Mouse (Mus musculus) intestine, postnatal 0 days (tissue): ENCODE results near the gene Cbln4. TPM values are rescaled to one million over a fixed set of nuclear protein-coding genes. Genes with fewer than 3 reads are reported as not detected.

Source experiments
- ATAC-seq: fragments of 200-750 bp; cut with Nextera tagmentation; 2 replicates; pipeline ENCODE4 v1.8.0; 2017; ENCODE audit warnings: mild to moderate bottlenecking, moderate TSS enrichment, moderate library complexity
- H3K27ac ChIP-seq: fragments of 300-500 bp; sonication (generic); 2 replicates; pipeline ENCODE4 v1.5.1; 2014; ENCODE audit warnings: mild to moderate bottlenecking, low read depth, low read length, moderate library complexity
- H3K27me3 ChIP-seq: fragments of 300-500 bp; sonication (generic); replicated peaks from 2 replicates; pipeline ENCODE4 v1.6.1; 2014; ENCODE audit warnings: low read length, mixed read lengths; ENCODE audit not compliant: control insufficient read depth, insufficient read depth
- H3K36me3 ChIP-seq: fragments of 300-500 bp; sonication (generic); 2 replicates; pipeline ENCODE4 v1.6.1; 2014; ENCODE audit warnings: mild to moderate bottlenecking, moderate library complexity; ENCODE audit not compliant: control insufficient read depth, insufficient read depth
- H3K4me1 ChIP-seq: fragments of 300-500 bp; sonication (generic); replicated peaks from 2 replicates; pipeline ENCODE4 v1.6.1; 2014; ENCODE audit warnings: antibody characterized with exemption, low read length, mixed read lengths; ENCODE audit not compliant: control insufficient read depth, insufficient read depth
- H3K4me2 ChIP-seq: fragments of 300-500 bp; sonication (generic); replicated peaks from 2 replicates; pipeline ENCODE4 v1.6.1; 2014; ENCODE audit warnings: low read depth, mild to moderate bottlenecking, moderate library complexity
- H3K4me3 ChIP-seq: fragments of 300-500 bp; sonication (generic); 2 replicates; pipeline ENCODE4 v1.5.1; 2014; ENCODE audit warnings: low read depth, low read length
- H3K9ac ChIP-seq: fragments of 300-500 bp; sonication (generic); 2 replicates; pipeline ENCODE4 v1.6.1; 2014; ENCODE audit warnings: mild to moderate bottlenecking, low read depth, low read length
- H3K9me3 ChIP-seq: fragments of 300-500 bp; sonication (generic); 2 replicates; pipeline ENCODE4 v1.6.1; 2016; ENCODE audit warnings: mixed run types; ENCODE audit not compliant: control insufficient read depth
- CTCF ChIP-seq: sonication (generic); IDR thresholded peaks from 2 replicates; pipeline ENCODE4 v1.5.1; 2016; ENCODE audit warnings: low read depth, mild to moderate bottlenecking, control low read depth, antibody characterized with exemption, moderate library complexity
- WGBS: fragments of 180-500 bp; shearing (Covaris S2); extraction: QIAGEN DNeasy Blood & Tissue Kit; methylation state at CpG from one replicate; pipeline ENCODE4 v1.1.7; 2014; 5-methylcytosine and 5-hydroxymethylcytosine counted together
- polyA plus RNA-seq: library from polyadenylated mRNA; unstranded; fragments of >200 nt; fragmentation: Nextera tagmentation; extraction: Ambion mirVana; gene quantifications from 2 replicates; pipeline ENCODE4 v1.2.1, GENCODE M21; 2015

The Cbln4 gene
- polyA plus RNA-seq, result 0.29 and 0.33 TPM in 2 replicates

GRCm38 (mm10) chr2:172043235-172043610, at the start of gene Cbln4:
TSS of gene Cbln4 (minus strand) at chr2:172043466.
- TF ChIP-seq CTCF, result no peak
- Histone ChIP-seq H3K27me3 (peaks cover 29% of the 10 kb centered on the region), H3K4me1 (no peaks in the 10 kb centered on the region), H3K27ac (no peak within 1 kb of the TSS), H3K9ac (no peak within 1 kb of the TSS), H3K4me2 (peak within 1 kb of the TSS; percentile 17; the same call in 1 of the 2 replicates), H3K9me3 (no peaks in the 10 kb centered on the region), H3K36me3 (no peaks in the 10 kb centered on the region), H3K4me3 (no peak within 1 kb of the TSS)
- WGBS, result under 1% methylated on average over 23 of the region's 23 CpGs
- no peak for ATAC-seq

- no peak for TF ChIP-seq CTCF
- Histone ChIP-seq H3K4me1 (no peaks in the 10 kb centered on the region), H3K36me3 (no peaks in the 10 kb centered on the region), H3K4me2 (no peak overlapping the region), H3K4me3 (no peak overlapping the region), H3K9me3 (no peaks in the 10 kb centered on the region), H3K9ac (no peak overlapping the region), H3K27ac (no peak overlapping the region), H3K27me3 (no peaks in the 10 kb centered on the region)
- no peak for ATAC-seq
- WGBS, result 34% methylated on average over 3 of the region's 3 CpGs
These were observed 35.3 kb upstream of the Cbln4 start for GRCm38 (mm10) chr2:172078596-172078995.

GRCm38 (mm10) chr2:172076295-172076694, 33.0 kb upstream of the Cbln4 start:
- WGBS, result 89% methylated on average over 5 of the region's 5 CpGs
- H3K4me1 ChIP-seq, result no peaks in the 10 kb centered on the region
- no peak overlapping the region for H3K4me3 ChIP-seq
- H3K9me3 ChIP-seq, result no peaks in the 10 kb centered on the region
- H3K27ac ChIP-seq, result no peak overlapping the region
- no peak for TF ChIP-seq CTCF
- no peak overlapping the region for H3K4me2 ChIP-seq
- H3K36me3 ChIP-seq, result no peaks in the 10 kb centered on the region
- no peak for ATAC-seq
- H3K9ac ChIP-seq, result no peak overlapping the region
- H3K27me3 ChIP-seq, result no peaks in the 10 kb centered on the region

GRCm38 (mm10) chr2:172062876-172063275, 19.6 kb upstream of the Cbln4 start:
- WGBS, result 59% methylated on average over 7 of the region's 7 CpGs
- no peak for ATAC-seq
- Histone ChIP-seq H3K4me2 (no peak overlapping the region), H3K27me3 (no peaks in the 10 kb centered on the region), H3K4me3 (no peak overlapping the region), H3K4me1 (no peaks in the 10 kb centered on the region), H3K9ac (no peak overlapping the region), H3K9me3 (no peaks in the 10 kb centered on the region), H3K27ac (no peak overlapping the region), H3K36me3 (no peaks in the 10 kb centered on the region)
- TF ChIP-seq CTCF, result no peak

- WGBS, result 61% methylated on average over 3 of the region's 3 CpGs
- Histone ChIP-seq H3K4me3 (no peak overlapping the region), H3K4me1 (no peaks in the 10 kb centered on the region), H3K36me3 (no peaks in the 10 kb centered on the region), H3K9me3 (no peaks in the 10 kb centered on the region), H3K9ac (no peak overlapping the region), H3K27me3 (no peaks in the 10 kb centered on the region), H3K27ac (no peak overlapping the region), H3K4me2 (no peak overlapping the region)
- peak; percentile 15; the same call in 1 of the 2 replicates for TF ChIP-seq CTCF
- ATAC-seq, result no peak
These were observed 16.5 kb upstream of the Cbln4 start for GRCm38 (mm10) chr2:172059747-172060146.

- no peak for ATAC-seq
- H3K36me3 ChIP-seq, result no peaks in the 10 kb centered on the region
- no peak overlapping the region for H3K4me3 ChIP-seq
- H3K4me1 ChIP-seq, result no peaks in the 10 kb centered on the region
- WGBS, result 70% methylated on average over 7 of the region's 7 CpGs
- H3K27me3 ChIP-seq, result no peaks in the 10 kb centered on the region
- H3K9ac ChIP-seq, result no peak overlapping the region
- TF ChIP-seq CTCF, result no peak
- H3K4me2 ChIP-seq, result no peak overlapping the region
- H3K9me3 ChIP-seq, result no peaks in the 10 kb centered on the region
- no peak overlapping the region for H3K27ac ChIP-seq
These were observed 15.8 kb upstream of the Cbln4 start for GRCm38 (mm10) chr2:172058936-172059665.
